Mouse (Mus musculus) T-helper 17 cell (primary cell): ENCODE measurements around the gene Slc16a11.

Source experiments
- in situ Hi-C, 2 experiments: fragments of 300-600 bp; cut with MboI, MseI; formaldehyde crosslinking; loops; 1 replicate in 1 of 2; 2 replicates in 1 of 2; pipeline ENCODE4 v1.15.1; 2025; ENCODE audit warnings: high pct_unique_total_duplicates in 2 of 2

Slc16a11 gene

GRCm38 (mm10) chr11:70221603-70222500 is 9.3 kb downstream of the Slc16a11 start:
- in situ Hi-C loops, result no loop called here

GRCm38 (mm10) chr11:70223724-70224123 is 11.2 kb downstream of the Slc16a11 start:
- in situ Hi-C loops, result no loop called here

DNA sequence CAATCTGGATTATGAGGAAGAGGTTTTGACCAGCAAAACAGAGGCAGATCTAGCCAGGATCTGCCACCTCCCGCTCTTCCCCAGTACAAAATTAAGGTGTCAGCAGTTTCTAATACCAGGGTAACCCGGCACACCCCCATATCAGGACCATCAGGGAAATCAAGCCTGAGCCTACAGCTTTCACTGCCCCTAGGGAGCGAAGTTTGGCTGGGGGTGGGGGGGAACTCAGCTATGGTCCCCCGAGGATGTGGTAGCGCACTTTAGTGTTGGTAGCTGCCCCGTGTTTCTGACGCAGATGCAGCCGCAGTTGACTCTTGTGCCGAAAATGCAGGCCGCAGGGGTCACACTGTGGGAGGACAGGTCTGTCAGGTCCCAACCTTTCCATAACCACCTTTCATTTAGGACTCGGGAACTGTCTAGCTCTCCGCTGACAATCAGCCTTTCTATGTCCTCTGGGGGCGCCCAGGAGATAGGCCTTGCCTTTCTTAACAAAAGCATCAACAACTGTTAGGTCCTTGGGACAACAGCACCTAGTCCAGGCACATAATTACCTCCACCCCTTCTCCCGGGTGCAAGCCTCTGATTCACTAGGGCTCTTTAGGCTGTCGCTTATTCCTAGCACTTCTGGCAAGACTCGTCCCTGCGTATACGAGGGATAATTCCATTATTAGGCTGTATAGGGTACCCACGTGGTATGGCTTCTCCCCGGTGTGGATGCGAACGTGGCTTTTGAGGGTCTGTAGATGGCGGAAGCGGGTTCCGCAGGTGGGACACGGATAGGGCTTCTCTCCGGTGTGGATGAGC is 13.4 kb downstream of the Slc16a11 start:
- in situ Hi-C loops, result no loop called here

DNA sequence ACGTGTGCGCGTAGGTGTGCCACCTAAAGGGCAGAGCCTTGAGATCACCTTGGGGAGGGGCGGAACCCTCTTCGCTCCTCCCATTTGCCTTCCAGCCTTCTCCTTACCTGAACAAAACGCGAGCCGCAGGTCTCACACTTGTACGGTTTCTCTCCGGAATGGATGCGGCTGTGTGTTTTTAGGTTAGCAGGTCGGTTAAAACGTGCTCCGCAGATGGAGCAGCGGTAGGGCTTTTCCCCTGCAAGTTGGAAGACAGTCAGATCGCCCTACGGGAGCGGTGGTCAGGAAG is 14.0 kb downstream of the Slc16a11 start:
- in situ Hi-C loops, result no loop called here

DNA sequence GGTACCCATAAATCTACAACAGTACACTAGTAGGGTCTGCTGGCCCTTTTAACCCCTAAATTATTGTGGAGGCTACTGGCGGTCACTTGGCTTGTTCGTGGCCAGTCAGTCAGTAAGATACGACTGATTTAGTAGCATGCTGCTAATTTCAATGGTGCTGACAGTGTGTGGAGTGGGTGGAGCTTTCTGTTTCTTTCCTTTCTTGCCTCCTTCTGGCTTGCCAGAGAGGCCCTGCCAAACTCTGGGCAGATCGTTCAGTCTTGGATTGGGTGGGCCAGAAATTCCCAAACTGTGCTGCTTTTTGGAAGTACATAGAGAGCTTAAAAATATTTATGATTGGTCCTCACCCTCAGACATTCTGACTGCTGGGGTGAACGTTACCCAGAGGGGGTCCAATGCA is 14.6 kb downstream of the Slc16a11 start:
- in situ Hi-C loops, result no loop called here

DNA sequence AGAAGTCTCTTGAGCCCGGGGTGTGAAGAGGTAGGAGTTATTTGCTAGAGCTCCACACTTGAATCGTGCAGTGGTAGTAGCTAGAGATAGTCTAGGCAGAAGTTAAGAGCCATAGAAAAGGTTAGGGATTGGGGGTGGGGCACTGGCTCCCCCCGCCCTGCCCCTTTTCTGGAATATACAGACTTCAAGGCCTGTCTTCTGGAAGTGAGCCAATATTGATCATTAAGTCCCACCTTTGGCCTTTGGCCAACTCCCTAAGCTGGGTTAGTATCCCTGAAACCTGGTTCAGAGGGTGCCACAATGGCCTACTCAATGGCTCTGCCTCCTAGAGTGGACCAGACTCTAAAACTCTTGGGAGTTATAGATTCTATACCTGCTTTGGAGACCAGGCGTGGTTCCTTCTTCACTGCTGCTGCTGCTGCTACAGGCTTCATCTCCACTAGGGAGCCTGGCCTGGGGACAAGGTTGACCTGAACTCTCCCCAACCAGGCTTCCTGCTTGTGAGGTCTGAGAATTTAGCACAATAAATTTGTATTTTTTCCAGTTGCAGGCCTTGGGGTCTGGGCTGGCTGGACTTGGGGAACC is 15.2 kb downstream of the Slc16a11 start:
- in situ Hi-C loops, result no loop called here

DNA sequence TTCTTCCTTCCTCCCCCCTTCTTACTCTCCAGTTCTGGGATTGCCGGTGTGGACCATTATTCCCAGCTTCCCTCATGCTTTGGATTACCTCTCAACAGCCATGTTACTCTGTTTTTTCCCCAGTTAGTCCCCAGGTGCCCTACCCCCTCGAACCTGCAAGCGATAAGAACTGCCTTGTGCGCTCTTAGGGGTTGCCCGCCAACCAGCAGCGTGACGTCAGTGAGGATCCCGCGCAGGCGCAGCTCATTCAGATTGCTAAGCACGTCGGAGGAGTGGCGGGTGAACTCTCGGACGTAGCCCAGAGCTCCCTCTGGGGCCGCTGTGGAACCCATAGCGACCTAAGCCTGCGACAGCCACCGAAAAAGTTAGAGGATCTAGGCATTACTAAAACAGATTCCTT is 16.3 kb downstream of the Slc16a11 start:
- in situ Hi-C loops, result no loop called here

- in situ Hi-C loops, result no loop called here
These were observed 16.9 kb downstream of the Slc16a11 start, which contains the start of gene Bcl6b for GRCm38 (mm10) chr11:70229260-70230010. Gene Bcl6b, minus strand, starts transcription at chr11:70229798.

DNA sequence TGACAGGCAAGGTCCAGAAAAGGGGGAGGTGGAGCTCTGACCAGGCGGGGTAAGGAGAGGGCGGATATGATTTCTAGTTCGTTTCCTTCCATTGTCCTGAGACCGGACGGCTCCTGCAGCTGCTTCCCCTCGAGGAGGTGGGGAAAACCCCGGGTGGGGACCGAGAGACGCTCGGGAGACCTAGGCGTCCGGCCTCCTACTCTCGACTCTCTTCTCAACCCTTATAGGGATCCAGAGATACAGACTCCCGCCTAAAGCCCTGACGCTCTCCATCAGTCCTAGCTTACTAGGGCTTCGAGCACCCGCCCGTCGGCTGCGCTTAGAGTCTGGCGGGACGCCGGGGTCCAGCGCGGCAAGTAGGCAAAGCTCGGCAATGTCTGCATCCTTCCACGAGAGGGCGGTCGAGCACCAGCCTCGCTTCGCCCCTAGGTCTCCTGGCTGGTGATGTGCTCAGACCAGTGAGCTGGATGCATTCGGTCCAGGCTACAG is 17.7 kb downstream of the Slc16a11 start:
- in situ Hi-C loops, result no loop called here

DNA sequence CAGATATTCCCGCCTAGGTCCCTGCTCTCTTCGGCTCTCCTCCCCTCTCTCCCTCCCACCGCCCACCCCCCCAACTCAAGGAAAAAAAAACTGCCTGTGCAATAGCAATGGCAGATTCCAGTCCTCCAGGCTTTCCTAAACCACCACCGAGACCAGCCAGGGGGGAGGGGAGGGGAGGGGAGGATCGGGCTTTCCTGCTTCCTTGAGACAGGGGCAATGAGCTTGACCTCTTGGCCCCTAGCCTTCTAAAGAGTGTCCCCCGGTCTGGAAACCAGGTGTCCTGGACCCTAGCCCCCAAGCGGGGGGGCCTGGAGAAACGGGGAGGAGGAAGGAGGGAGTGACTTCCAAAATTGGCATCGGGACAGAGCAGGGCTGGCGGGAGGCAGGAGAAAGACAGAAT is 20.0 kb downstream of the Slc16a11 start:
- in situ Hi-C loops, result no loop called here

GRCm38 (mm10) chr11:70233016-70233415 is 20.5 kb downstream of the Slc16a11 start:
- in situ Hi-C loops, result no loop called here

DNA sequence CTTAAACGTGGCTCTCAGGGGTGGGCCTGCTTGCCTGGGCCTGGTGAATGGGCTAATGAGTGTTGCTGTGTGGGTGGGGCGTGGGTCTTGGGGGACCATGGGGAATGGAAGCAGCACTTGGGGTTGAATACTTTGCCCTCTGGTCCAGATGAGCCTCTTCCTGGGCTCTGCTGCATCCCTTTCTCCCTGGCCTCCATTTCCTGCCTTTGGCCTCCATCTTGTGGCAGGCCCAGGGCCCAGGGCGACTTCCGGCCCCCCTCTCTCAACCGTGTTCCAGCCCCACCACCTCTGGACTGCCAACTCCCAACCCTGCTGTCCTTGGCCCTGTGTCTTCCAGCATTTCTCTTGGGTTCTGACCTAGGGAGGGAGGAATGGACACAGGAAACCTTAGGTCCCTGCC is 21.5 kb downstream of the Slc16a11 start:
- in situ Hi-C loops, result no loop called here

GRCm38 (mm10) chr11:70234497-70234896 is 21.9 kb downstream of the Slc16a11 start:
- in situ Hi-C loops, result no loop called here

DNA sequence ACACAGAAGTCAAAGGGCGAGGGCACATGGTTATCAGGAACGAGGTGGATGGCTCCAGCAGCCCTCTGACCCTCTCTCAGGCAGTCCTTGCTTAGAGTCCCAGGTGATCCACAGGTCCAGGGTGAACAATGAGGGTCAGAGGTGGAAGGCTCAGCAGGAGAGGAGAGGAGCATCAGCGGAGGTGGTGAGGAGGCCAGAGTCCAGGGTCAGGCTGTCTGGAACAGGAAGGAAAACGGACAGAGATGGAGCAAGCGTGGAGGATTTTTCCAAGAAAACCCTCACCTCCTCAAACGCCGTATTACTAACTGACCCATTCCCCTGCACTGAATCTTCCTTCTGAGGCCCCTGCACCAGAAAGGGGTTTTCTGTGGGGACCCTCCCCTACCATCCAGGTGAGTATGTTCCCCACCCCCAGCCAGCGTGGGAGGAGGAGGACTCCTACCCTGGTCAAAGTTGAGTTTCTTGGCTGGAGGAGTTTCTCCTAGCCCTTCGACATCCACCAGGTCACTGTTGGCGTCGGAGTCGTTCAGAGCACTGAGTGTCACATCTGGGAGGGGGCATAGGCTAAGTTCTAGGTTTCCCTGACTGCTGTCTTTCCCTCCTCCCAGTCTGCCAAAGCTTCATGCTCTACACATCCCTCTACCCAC is 22.8 kb downstream of the Slc16a11 start:
- in situ Hi-C loops, result no loop called here

DNA sequence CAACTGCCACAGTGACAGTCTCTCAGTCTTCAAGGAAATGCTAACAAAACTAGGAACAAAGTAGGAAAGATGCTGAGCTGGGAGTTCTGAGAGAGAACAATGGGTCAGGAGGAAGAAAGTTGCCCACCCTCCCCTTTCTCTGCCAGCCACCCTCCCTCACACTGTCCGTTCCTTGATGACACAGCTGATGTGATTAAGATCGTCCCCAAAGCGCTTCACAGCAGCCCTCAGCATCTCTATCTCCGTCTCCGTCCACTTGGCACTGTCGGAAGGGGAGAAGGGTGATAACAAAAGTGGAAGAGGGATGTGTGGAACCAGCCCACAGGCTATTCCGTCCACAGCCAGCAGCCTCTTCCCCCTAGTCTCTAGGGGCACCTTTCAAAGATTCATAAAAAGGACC is 24.2 kb downstream of the Slc16a11 start:
- in situ Hi-C loops, result no loop called here

- in situ Hi-C loops, result no loop called here
These were observed 25.1 kb downstream of the Slc16a11 start, which contains the start of gene 0610010K14Rik for GRCm38 (mm10) chr11:70237457-70238167. Gene 0610010K14Rik, minus strand, starts transcription at chr11:70237914.

DNA sequence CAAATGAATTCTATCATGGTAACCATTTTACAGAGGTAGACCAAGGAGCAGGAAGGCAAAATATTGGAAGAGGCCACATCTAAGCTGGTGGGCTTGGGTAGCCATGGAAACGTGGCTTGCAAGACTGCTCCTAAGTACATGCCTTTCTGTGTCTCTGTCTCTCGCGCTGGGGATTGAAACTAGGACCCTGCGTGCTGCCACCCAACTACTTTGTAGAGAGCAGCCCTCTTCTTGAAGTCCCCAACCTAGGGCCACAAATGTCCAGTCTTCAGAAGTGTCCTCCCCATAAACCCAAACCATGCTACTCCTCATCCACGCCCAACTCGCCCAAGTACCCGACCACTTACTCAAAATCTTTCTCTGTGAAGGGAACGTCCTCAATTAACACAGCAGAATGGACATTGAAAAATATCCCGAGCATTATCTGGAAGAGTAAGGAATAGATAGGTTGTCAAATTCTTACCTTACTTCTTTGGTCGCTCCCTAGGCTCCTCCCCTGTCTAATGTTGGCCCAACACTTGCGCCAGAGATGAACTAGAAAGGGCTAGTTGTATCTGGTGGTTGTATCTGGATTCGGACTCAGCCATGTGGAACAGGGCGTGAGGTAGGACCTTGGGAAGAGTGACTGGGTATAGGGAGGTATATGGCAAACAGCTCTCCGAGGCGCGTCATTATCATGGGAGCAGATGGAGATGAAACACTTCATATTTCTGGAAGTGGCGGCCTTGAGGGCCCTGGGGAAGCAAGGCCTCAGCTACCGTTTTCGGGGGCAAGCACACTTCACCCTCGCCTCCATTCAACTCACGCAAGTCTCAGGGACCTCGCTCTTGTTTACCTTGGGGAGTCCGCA is 26.3 kb downstream of the Slc16a11 start:
- in situ Hi-C loops, result no loop called here

DNA sequence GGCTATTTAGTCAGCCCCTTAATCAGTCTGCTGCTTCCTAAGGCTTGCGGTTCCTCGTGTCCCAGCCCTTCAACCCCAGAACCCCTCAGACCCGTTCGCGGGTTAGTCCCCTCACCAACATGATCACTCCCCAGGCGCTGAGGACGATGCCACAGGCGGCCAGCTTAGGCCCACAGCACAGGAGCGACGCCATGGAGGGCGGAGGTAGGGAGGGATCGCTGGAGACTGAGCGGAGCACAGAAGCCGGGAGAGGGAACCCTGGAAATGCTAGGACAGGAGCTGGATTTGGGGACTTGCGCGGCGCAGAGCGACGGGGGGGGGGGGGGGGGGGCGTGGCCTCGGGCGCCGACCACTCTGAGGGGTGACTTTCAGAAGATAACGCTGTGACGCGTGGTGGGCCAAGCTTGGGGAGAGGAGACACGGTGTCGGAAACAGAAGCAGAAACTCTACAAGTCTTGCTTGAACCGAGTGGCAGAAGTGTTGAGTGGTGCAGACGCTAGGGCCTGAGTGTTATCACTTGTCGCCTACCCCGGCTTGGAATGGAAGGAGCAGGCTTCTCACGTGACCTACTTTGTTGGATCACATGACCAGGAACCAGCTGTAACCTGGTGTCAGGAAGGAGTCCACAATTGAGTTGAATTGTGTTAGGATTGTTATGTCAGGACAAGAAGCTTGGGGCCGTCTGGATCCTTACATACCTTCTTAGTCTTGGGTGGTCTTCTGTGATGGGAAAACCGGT is 27.2 kb downstream of the Slc16a11 start, which contains the start of the genes Gm21988 and Rnasek:
Gm21988 (minus strand) TSS at position 290 of the 739 bp plus-strand sequence.
Rnasek (minus strand) TSS at position 302 of the 739 bp plus-strand sequence.
- in situ Hi-C loops, result no loop called here
